Mouse (Mus musculus) lung, adult 2 months (tissue): Measurements from ENCODE around the gene Gm29735.

ENCODE experiments used
- CTCF ChIP-seq: fragments of 200-500 bp; IDR thresholded peaks from 2 replicates; pipeline ENCODE4 v1.5.1; 2011; ENCODE audit warnings: mild to moderate bottlenecking, low read length, control low read depth; ENCODE audit not compliant: insufficient read depth
- POLR2A ChIP-seq: fragments of 200-500 bp; IDR thresholded peaks from 2 replicates; pipeline ENCODE4 v1.6.1; 2011; ENCODE audit warnings: low read depth, mild to moderate bottlenecking, control low read depth, low read length, borderline replicate concordance; ENCODE audit errors: extremely low read depth

GRCm38 (mm10) chr7:142140696-142141095 is 16.2 kb downstream of the Gm29735 start:
- no peak for TF ChIP-seq CTCF
- no peak for TF ChIP-seq POLR2A
